8 mouse cellular contexts compared by ENCODE assay signal in genomic region chr5:118814052-118814451, GRCm38 (mm10).
DNase-seq lines count a peak whose midpoint lies in the region; ATAC-seq and TF ChIP-seq lines count a peak whose summit lies in the region.
"Had no signal": no experiment of that assay in that cellular context is flagged by ENCODE, and none has a peak within 500 bp of the region (broad histone marks: within the 10 kb centered on the region; RNA-seq: fewer than 3 reads in every experiment).

No protein-coding gene starts in this region.

- H3K4me3 ChIP-seq in liver, adult 2 months (ENCODE audit: insufficient read depth, low read depth, low read length) = no peak overlapping the region
- no peak overlapping the region for H3K4me3 ChIP-seq in liver, embryonic 11.5 days (ENCODE audit: low read depth, low read length)
- no peak overlapping the region for H3K4me3 ChIP-seq in cortical plate, adult 2 months (ENCODE audit: insufficient read depth, low read length)
- H3K4me3 ChIP-seq: embryonic facial prominence, embryonic 12.5 days had no signal

- H3K36me3 ChIP-seq in liver, adult 2 months (ENCODE audit: control insufficient read depth, insufficient read depth, low read length) = no peaks in the 10 kb centered on the region
- no peaks in the 10 kb centered on the region for H3K36me3 ChIP-seq in liver, embryonic 11.5 days (ENCODE audit: control insufficient read depth, insufficient read depth, low read length)
- H3K36me3 ChIP-seq: embryonic facial prominence, embryonic 12.5 days had no signal

- no peak overlapping the region for H3K27ac ChIP-seq in liver, adult 2 months (replicated peaks; ENCODE audit: insufficient read depth, low read depth, low read length)
- H3K27ac ChIP-seq in liver, embryonic 11.5 days (ENCODE audit: low read depth, low read length) = no peak overlapping the region
- no peak overlapping the region for H3K27ac ChIP-seq in cortical plate, adult 2 months (ENCODE audit: insufficient read depth, low read length)
- H3K27ac ChIP-seq: embryonic facial prominence, embryonic 12.5 days had no signal

- no peak overlapping the region for H3K9ac ChIP-seq in liver, adult 2 months (ENCODE audit: low read depth, low read length)
- H3K9ac ChIP-seq in liver, embryonic 11.5 days (ENCODE audit: low read depth, low read length) = no peak overlapping the region
- H3K9ac ChIP-seq: embryonic facial prominence, embryonic 12.5 days had no signal

- H3K27me3 ChIP-seq in liver, adult 2 months (ENCODE audit: control insufficient read depth, insufficient read depth, low read length) = no peaks in the 10 kb centered on the region
- H3K27me3 ChIP-seq in liver, embryonic 11.5 days (replicated peaks; ENCODE audit: control insufficient read depth, insufficient read depth, low read length) = no peaks in the 10 kb centered on the region
- H3K27me3 ChIP-seq: embryonic facial prominence, embryonic 12.5 days had no signal

- H3K79me2 ChIP-seq in liver, adult 2 months (ENCODE audit: control insufficient read depth, insufficient read depth, low read length) = no peaks in the 10 kb centered on the region

- no peaks in the 10 kb centered on the region for H3K9me3 ChIP-seq in liver, embryonic 11.5 days (ENCODE audit: control insufficient read depth, low read length)
- H3K9me3 ChIP-seq: embryonic facial prominence, embryonic 12.5 days had no signal

- peak; percentile 75 for TF ChIP-seq CTCF in liver, adult 2 months (IDR thresholded peaks at IDR 0.05; ENCODE audit: low read depth, low read length)
- TF ChIP-seq CTCF in cortical plate, adult 2 months (IDR thresholded peaks at IDR 0.05; ENCODE audit: extremely low read depth, insufficient read depth, low read length) = peak; percentile 32; the same call in 1 of the 2 replicates

- WGBS in liver, adult 2 months = 36% methylated on average over 6 of the region's 6 CpGs
- WGBS in liver, embryonic 11.5 days = 51% methylated on average over 6 of the region's 6 CpGs

- DNase-seq in liver, adult 2 months (ENCODE audit: extremely low read depth, low read depth, low spot score) = no peak
- DNase-seq in liver, embryonic 11.5 days (ENCODE audit: low spot score) = no peak
- peak; percentile 57 for DNase-seq in NIH3T3 (ENCODE audit: low read depth)
- DNase-seq in kidney, postnatal 36 days = peak; percentile 11 to 43
- peak; percentile 2 for DNase-seq in thymus, postnatal 25 days
- no peak for DNase-seq in layer of hippocampus, adult 9-10 months (ENCODE audit: low spot score)

- no peaks in the 10 kb centered on the region for H3K4me1 ChIP-seq in liver, adult 2 months (ENCODE audit: control insufficient read depth, insufficient read depth, low read length)
- no peaks in the 10 kb centered on the region for H3K4me1 ChIP-seq in liver, embryonic 11.5 days (replicated peaks; ENCODE audit: control insufficient read depth, insufficient read depth, low read length)
- H3K4me1 ChIP-seq in cortical plate, adult 2 months (ENCODE audit: control insufficient read depth, insufficient read depth, low read length) = no peaks in the 10 kb centered on the region

- no peak for TF ChIP-seq POLR2A in liver, adult 2 months (IDR thresholded peaks at IDR 0.05; ENCODE audit: extremely low read depth, insufficient read depth, low read length)
- no peak for TF ChIP-seq POLR2A in cortical plate, adult 2 months (IDR thresholded peaks at IDR 0.05; ENCODE audit: extremely low read depth, insufficient read depth, low read length)

- no peak overlapping the region for H3K4me2 ChIP-seq in liver, embryonic 11.5 days
- H3K4me2 ChIP-seq: embryonic facial prominence, embryonic 12.5 days had no signal

- no peak for ATAC-seq in liver, embryonic 11.5 days (replicated peaks; ENCODE audit: low FRiP score)

Comparison
In these comparisons a context has a peak if more than half of its experiments do, and no peak if none do; other contexts are left out.
1. DNase-seq: peak in NIH3T3 (single experiment), kidney, postnatal 36 days (2 of 2) and thymus, postnatal 25 days (single experiment); none in liver, adult 2 months (single experiment), liver, embryonic 11.5 days (single experiment) and layer of hippocampus, adult 9-10 months (single experiment).